Mouse (Mus musculus) MEL (cell line): ENCODE measurements around the gene Chchd10. TPM values are rescaled to one million over a fixed set of nuclear protein-coding genes. Genes with fewer than 3 reads are reported as not detected.

ENCODE experiments used
- DNase-seq: peaks from one replicate; pipeline ENCODE4 v3.0.0; 2011; ENCODE audit warnings: low read depth, low spot score
- H3K27ac ChIP-seq: 2 replicates; pipeline ENCODE4 v1.5.1; 2012; ENCODE audit warnings: low read depth, mild to moderate bottlenecking, control low read depth, low read length, moderate library complexity; ENCODE audit not compliant: control insufficient read depth
- H3K27me3 ChIP-seq, 2 experiments: fragments of 150-350 bp in 1 of 2; sonication (generic) in 1 of 2; 2 replicates each; pipeline ENCODE4 v1.6.1; 2012; ENCODE audit warnings: low read length in 2 of 2, mild to moderate bottlenecking in 2 of 2, improper control_type of control experiment in 1 of 2, moderate library complexity in 1 of 2; ENCODE audit not compliant: insufficient read depth in 2 of 2, control insufficient read depth in 1 of 2
- H3K36me3 ChIP-seq, 2 experiments: 2 replicates each; pipeline ENCODE4 v1.6.1; 2012 to 2014; ENCODE audit warnings: low read length in 2 of 2, improper control_type of control experiment in 1 of 2, inconsistent platforms in 1 of 2, mild to moderate bottlenecking in 1 of 2; ENCODE audit not compliant: insufficient read depth in 2 of 2, control insufficient read depth in 1 of 2
- H3K4me1 ChIP-seq, 2 experiments: fragments of 150-350 bp in 1 of 2; sonication (generic) in 1 of 2; 2 replicates each; pipeline ENCODE4 v1.6.1; 2012; ENCODE audit warnings: low read length in 2 of 2, improper control_type of control experiment in 1 of 2, mild to moderate bottlenecking in 1 of 2; ENCODE audit not compliant: insufficient read depth in 2 of 2, control insufficient read depth in 1 of 2
- H3K4me3 ChIP-seq, 2 experiments: fragments of 150-350 bp in 1 of 2; sonication (generic) in 1 of 2; 2 replicates each; pipeline ENCODE4 v1.5.1; 2012; ENCODE audit warnings: low read depth in 2 of 2, low read length in 2 of 2, mild to moderate bottlenecking in 2 of 2, moderate library complexity in 2 of 2, control low read depth in 1 of 2, improper control_type of control experiment in 1 of 2; ENCODE audit not compliant: control insufficient read depth in 1 of 2, insufficient read depth in 1 of 2
- H3K79me2 ChIP-seq: 2 replicates; pipeline ENCODE4 v1.6.1; 2012; ENCODE audit warnings: mild to moderate bottlenecking, low read length, moderate library complexity; ENCODE audit not compliant: control insufficient read depth, poor library complexity, insufficient read depth
- H3K9ac ChIP-seq: 2 replicates; pipeline ENCODE4 v1.6.1; 2012; ENCODE audit warnings: low read depth, mild to moderate bottlenecking, control low read depth, low read length, moderate library complexity; ENCODE audit not compliant: control insufficient read depth, poor library complexity, severe bottlenecking
- H3K9me3 ChIP-seq: fragments of 150-350 bp; sonication (generic); replicated peaks from 2 replicates; pipeline ENCODE4 v1.6.1; 2012; ENCODE audit warnings: mild to moderate bottlenecking, low read length, improper control_type of control experiment, moderate library complexity; ENCODE audit not compliant: insufficient read depth
- CHD1 ChIP-seq: IDR thresholded peaks from 2 replicates; pipeline ENCODE4 v1.6.1; 2012; ENCODE audit warnings: low read depth, mild to moderate bottlenecking, inconsistent platforms, low read length, improper control_type of control experiment
- CTCF ChIP-seq, 3 experiments: IDR thresholded peaks in 2 of 3; conservative IDR thresholded peaks in 1 of 3; 2 replicates each; pipeline ENCODE4 v1.5.1; 2011 to 2012; ENCODE audit warnings: low read length in 3 of 3, low read depth in 2 of 3, mild to moderate bottlenecking in 2 of 3, improper control_type of control experiment in 1 of 3, inconsistent platforms in 1 of 3, mixed read lengths in 1 of 3, moderate library complexity in 1 of 3; ENCODE audit not compliant: control insufficient read depth in 1 of 3, insufficient read depth in 1 of 3, poor library complexity in 1 of 3, severe bottlenecking in 1 of 3
- E2F4 ChIP-seq: IDR thresholded peaks from 2 replicates; pipeline ENCODE4 v1.6.1; 2011; ENCODE audit warnings: low read depth, low read length, improper control_type of control experiment, borderline replicate concordance
- ELF1 ChIP-seq: IDR thresholded peaks from 2 replicates; pipeline ENCODE4 v1.6.1; 2014; ENCODE audit warnings: low read depth, mild to moderate bottlenecking, inconsistent platforms, low read length, improper control_type of control experiment, moderate library complexity
- EP300 ChIP-seq, 2 experiments: IDR thresholded peaks; 2 replicates each; pipeline ENCODE4 v1.6.1; 2011; ENCODE audit warnings: improper control_type of control experiment in 2 of 2, low read length in 2 of 2, low read depth in 1 of 2, mild to moderate bottlenecking in 1 of 2
- GABPA ChIP-seq: IDR thresholded peaks from 2 replicates; pipeline ENCODE4 v1.6.1; 2012; ENCODE audit warnings: low read depth, mild to moderate bottlenecking, inconsistent platforms, low read length, improper control_type of control experiment, moderate library complexity
- GATA1 ChIP-seq: IDR thresholded peaks from 2 replicates; pipeline ENCODE4 v1.6.1; 2011; ENCODE audit warnings: low read depth, low read length, improper control_type of control experiment
- HCFC1 ChIP-seq: IDR thresholded peaks from 2 replicates; pipeline ENCODE4 v1.6.1; 2012; ENCODE audit warnings: low read depth, mild to moderate bottlenecking, inconsistent platforms, low read length, improper control_type of control experiment, moderate library complexity
- JUND ChIP-seq: IDR thresholded peaks from 2 replicates; pipeline ENCODE4 v1.6.1; 2011; ENCODE audit warnings: low read depth, mild to moderate bottlenecking, improper control_type of control experiment, low read length
- KAT2A ChIP-seq: conservative IDR thresholded peaks from 2 replicates; pipeline ENCODE4 v1.6.1; 2012; ENCODE audit warnings: low read depth, low read length, improper control_type of control experiment, inconsistent platforms
- MAFK ChIP-seq: IDR thresholded peaks from 2 replicates; pipeline ENCODE4 v1.6.1; 2011; ENCODE audit warnings: low read depth, mild to moderate bottlenecking, low read length, improper control_type of control experiment, borderline replicate concordance
- MAX ChIP-seq: IDR thresholded peaks from 2 replicates; pipeline ENCODE4 v1.6.1; 2011; ENCODE audit warnings: low read length, improper control_type of control experiment
- MAZ ChIP-seq: IDR thresholded peaks from 2 replicates; pipeline ENCODE4 v1.6.1; 2012; ENCODE audit warnings: low read depth, mild to moderate bottlenecking, inconsistent platforms, low read length, improper control_type of control experiment
- MXI1 ChIP-seq: IDR thresholded peaks from 2 replicates; pipeline ENCODE4 v1.6.1; 2011; ENCODE audit warnings: mild to moderate bottlenecking, low read depth, low read length, improper control_type of control experiment
- MYB ChIP-seq: IDR thresholded peaks from 2 replicates; pipeline ENCODE4 v1.6.1; 2011; ENCODE audit warnings: mild to moderate bottlenecking, low read depth, low read length, improper control_type of control experiment
- MYC ChIP-seq: IDR thresholded peaks from 2 replicates; pipeline ENCODE4 v1.6.1; 2011; ENCODE audit warnings: low read depth, mild to moderate bottlenecking, low read length, improper control_type of control experiment, moderate library complexity
- NELFE ChIP-seq: IDR thresholded peaks from 2 replicates; pipeline ENCODE4 v1.6.1; 2011; ENCODE audit warnings: low read depth, low read length, improper control_type of control experiment
- NRF1 ChIP-seq: IDR thresholded peaks from 2 replicates; pipeline ENCODE4 v1.6.1; 2014; ENCODE audit warnings: low read depth, mild to moderate bottlenecking, inconsistent platforms, low read length, improper control_type of control experiment, moderate library complexity; ENCODE audit not compliant: poor library complexity, insufficient read depth, severe bottlenecking
- POLR2A ChIP-seq, 2 experiments: IDR thresholded peaks; 2 replicates each; pipeline ENCODE4 v1.6.1; 2011 to 2012; ENCODE audit warnings: low read length in 2 of 2, mild to moderate bottlenecking in 2 of 2, control low read depth in 1 of 2, improper control_type of control experiment in 1 of 2, low read depth in 1 of 2, moderate library complexity in 1 of 2; ENCODE audit not compliant: control insufficient read depth in 1 of 2, insufficient read depth in 1 of 2, poor library complexity in 1 of 2
- POLR2AphosphoS2 ChIP-seq: IDR thresholded peaks from 2 replicates; pipeline ENCODE4 v1.6.1; 2011; ENCODE audit warnings: low read length, improper control_type of control experiment
- RCOR1 ChIP-seq: IDR thresholded peaks from 2 replicates; pipeline ENCODE4 v1.6.1; 2012; ENCODE audit warnings: low read depth, mild to moderate bottlenecking, inconsistent platforms, low read length, improper control_type of control experiment
- SIN3A ChIP-seq: IDR thresholded peaks from 2 replicates; pipeline ENCODE4 v1.6.1; 2012; ENCODE audit warnings: low read length, improper control_type of control experiment, inconsistent platforms
- SMC3 ChIP-seq: IDR thresholded peaks from 2 replicates; pipeline ENCODE4 v1.6.1; 2011; ENCODE audit warnings: low read depth, low read length, improper control_type of control experiment
- TBP ChIP-seq: IDR thresholded peaks from 2 replicates; pipeline ENCODE4 v1.8.0; 2011; ENCODE audit warnings: low read depth, low read length, improper control_type of control experiment
- TCF12 ChIP-seq: IDR thresholded peaks from 2 replicates; pipeline ENCODE4 v1.6.1; 2014; ENCODE audit warnings: low read depth, mild to moderate bottlenecking, inconsistent platforms, low read length, improper control_type of control experiment, moderate library complexity
- USF1 ChIP-seq: IDR thresholded peaks from 2 replicates; pipeline ENCODE4 v1.6.1; 2014; ENCODE audit warnings: low read depth, mild to moderate bottlenecking, inconsistent platforms, low read length, improper control_type of control experiment, moderate library complexity
- USF2 ChIP-seq, 2 experiments: IDR thresholded peaks; 2 replicates each; pipeline ENCODE4 v1.6.1; 2011 to 2012; ENCODE audit warnings: improper control_type of control experiment in 2 of 2, low read length in 2 of 2, borderline replicate concordance in 1 of 2, inconsistent platforms in 1 of 2, low read depth in 1 of 2, mild to moderate bottlenecking in 1 of 2; ENCODE audit not compliant: insufficient read depth in 1 of 2
- ZC3H11A ChIP-seq: IDR thresholded peaks from 2 replicates; pipeline ENCODE4 v1.6.1; 2012; ENCODE audit warnings: low read depth, mild to moderate bottlenecking, inconsistent platforms, low read length, improper control_type of control experiment
- ZNF384 ChIP-seq: IDR thresholded peaks from 2 replicates; pipeline ENCODE4 v1.6.1; 2012; ENCODE audit warnings: low read depth, mild to moderate bottlenecking, inconsistent platforms, low read length, improper control_type of control experiment
- polyA plus RNA-seq, 2 experiments: library from polyadenylated mRNA; stranded (reverse) in 1 of 2; unstranded in 1 of 2; fragments of >175 nt in 1 of 2; fragments of >200 nt in 1 of 2; gene quantifications; 2 replicates each; pipeline versions ENCODE4 v1.2.1 to v1.2.4; 2012; ENCODE audit warnings: low replicate concordance in 2 of 2, low read depth in 1 of 2; ENCODE audit not compliant: insufficient read length in 2 of 2, insufficient read depth in 1 of 2, missing spikeins in 1 of 2
- total RNA-seq: library from RNA; depleted of rRNA; stranded (reverse); fragments of 300-350 nt; gene quantifications from 2 replicates; pipeline ENCODE4 v1.2.3, GENCODE M21; 2012

Chchd10 gene
- total and polyA plus RNA-seq, 3 experiments, result 143 to 428 TPM; not detected in 1

DNA sequence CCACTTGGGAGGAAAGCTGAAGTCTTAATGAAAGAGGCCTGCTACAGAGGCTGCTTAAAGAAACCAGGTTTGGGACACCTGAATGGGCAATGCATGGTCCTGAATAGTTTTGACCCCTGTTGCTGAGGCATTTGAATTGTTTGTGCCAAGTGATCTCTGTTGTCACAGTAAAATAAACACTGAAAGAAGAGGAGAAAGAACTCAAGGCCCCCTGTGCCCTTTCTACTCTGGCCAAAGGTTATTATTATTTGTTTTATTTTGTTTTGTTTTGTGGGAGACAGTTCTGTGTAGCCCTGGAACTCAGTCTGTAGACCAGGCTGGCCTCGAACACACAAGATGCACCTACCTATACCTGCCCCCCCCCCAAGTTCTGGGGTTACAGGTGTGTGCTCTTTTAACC is 2.1 kb downstream of the Chchd10 start:
- Histone ChIP-seq H3K27ac (no peak overlapping the region), H3K36me3 (peaks cover 0 to 28% of the 10 kb centered on the region in 2 experiments; a peak in 2 of 4 replicates), H3K79me2 (peaks cover 9% of the 10 kb centered on the region), H3K4me1 (peaks cover 13 to 25% of the 10 kb centered on the region in 2 experiments)
- no peak for TF ChIP-seq NELFE
- no peak for TF ChIP-seq EP300 (IDR thresholded peaks at IDR 0.05; ENCODE audit: low read depth in 1 of 2, low read length in 2 of 2)
- TF ChIP-seq ZNF384, result no peak
- TF ChIP-seq, all 39 proteins: peak for 0
- no peaks in the 10 kb centered on the region; a peak in 1 of 4 replicates for H3K27me3 ChIP-seq
- no peaks in the 10 kb centered on the region for H3K9me3 ChIP-seq
- H3K9ac ChIP-seq, result no peak overlapping the region
- DNase-seq, result no peak
- H3K4me3 ChIP-seq, result no peak overlapping the region

DNA sequence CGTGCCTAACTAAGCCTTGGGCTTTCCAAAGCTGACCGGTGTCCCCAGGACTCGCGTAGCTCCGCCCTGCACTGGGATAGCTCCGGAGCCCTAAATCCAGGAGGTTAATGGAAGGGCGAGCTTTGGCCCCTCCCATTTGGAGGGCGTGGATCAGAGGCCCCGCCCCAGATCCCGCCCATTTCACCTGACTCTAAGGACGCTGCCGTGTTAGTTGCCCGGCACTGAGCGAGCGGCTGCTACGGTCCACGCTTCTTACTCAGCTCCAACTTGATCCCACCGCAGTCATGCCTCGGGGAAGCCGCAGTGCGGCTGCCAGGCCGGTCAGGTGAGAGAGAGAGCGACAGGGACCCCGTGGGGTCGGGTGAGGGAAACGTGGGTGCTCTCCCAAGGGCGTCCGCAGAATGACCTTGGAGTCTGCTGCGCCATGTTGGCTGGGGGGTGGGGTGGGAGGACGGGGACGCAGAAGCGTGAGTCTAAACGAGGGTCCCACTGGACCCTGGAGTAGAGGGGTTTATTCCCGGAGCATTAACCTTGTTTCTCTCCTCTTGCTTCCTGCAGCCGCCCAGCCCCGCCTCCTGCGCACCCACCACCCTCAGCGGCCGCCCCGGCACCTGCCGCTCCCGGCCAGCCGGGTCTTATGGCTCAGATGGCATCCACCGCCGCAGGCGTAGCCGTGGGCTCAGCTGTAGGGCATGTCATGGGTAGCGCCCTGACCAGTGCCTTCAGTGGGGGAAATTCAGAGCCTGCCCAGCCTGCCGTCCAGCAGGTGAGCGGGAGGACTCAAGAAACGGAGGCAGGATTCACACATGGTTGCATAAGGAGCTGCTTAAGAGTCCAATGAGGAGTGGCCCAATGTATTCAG is 3.0 kb downstream of the Chchd10 start, which contains the start of gene Mmp11:
Mmp11 (minus strand) TSS at position 817 of the 862 bp plus-strand sequence.
- peak within 1 kb of the TSS; percentile 98 to 99 for H3K4me3 ChIP-seq
- peaks cover 0 to 31% of the 10 kb centered on the region in 2 experiments; a peak in 2 of 4 replicates for H3K36me3 ChIP-seq
- H3K4me1 ChIP-seq, result peaks cover 16 to 31% of the 10 kb centered on the region in 2 experiments
- H3K9ac ChIP-seq, result peak within 1 kb of the TSS; percentile 94
- no peaks in the 10 kb centered on the region; a peak in 1 of 4 replicates for H3K27me3 ChIP-seq
- DNase-seq, result peak; percentile 92
- peaks cover 9% of the 10 kb centered on the region for H3K79me2 ChIP-seq
- H3K27ac ChIP-seq, result peak within 1 kb of the TSS; percentile 59
- no peaks in the 10 kb centered on the region for H3K9me3 ChIP-seq
- TF ChIP-seq ZNF384 (no peak), TBP (0 out of 2 replicates have a peak, but pooled peaks have one; percentile 65), USF1 (no peak), MAZ (no peak), MXI1 (peak; percentile 94), E2F4 (no peak), CHD1 (no peak), GATA1 (no peak), KAT2A (no peak; the same call in 1 of the 2 replicates), GABPA (no peak), NELFE (peak; percentile 85), TCF12 (peak; percentile 30; the same call in 1 of the 2 replicates), MAX (peak; percentile 69), MYB (no peak), SMC3 (no peak), POLR2AphosphoS2 (peak; percentile 88; the same call in 1 of the 2 replicates), NRF1 (no peak), MYC (peak; percentile 31; the same call in 1 of the 2 replicates), EP300 (IDR thresholded peaks at IDR 0.05; ENCODE audit: low read depth in 1 of 2, low read length in 2 of 2) (no peak), RCOR1 (no peak), JUND (no peak), HCFC1 (peak; percentile 63), POLR2A (IDR thresholded peaks at IDR 0.05; ENCODE audit: control insufficient read depth in 1 of 2, insufficient read depth in 1 of 2, low read depth in 1 of 2, low read length in 2 of 2, poor library complexity in 1 of 2) (peak; percentile 69 to 93), ELF1 (0 out of 2 replicates have a peak, but pooled peaks have one; percentile 11), MAFK (no peak), SIN3A (peak; percentile 90), CTCF (IDR thresholded peaks at IDR 0.05 in 2 of 3, conservative IDR thresholded peaks at IDR 0.05 in 1 of 3; ENCODE audit: control insufficient read depth in 1 of 3, insufficient read depth in 1 of 3, low read depth in 2 of 3, low read length in 3 of 3, poor library complexity in 1 of 3, severe bottlenecking in 1 of 3) (no peak), USF2 (IDR thresholded peaks at IDR 0.05; ENCODE audit: borderline replicate concordance in 1 of 2, insufficient read depth in 1 of 2, low read depth in 1 of 2, low read length in 2 of 2) (no peak), ZC3H11A (no peak)
